Mouse (Mus musculus): Measurements from ENCODE around the gene Myt1l.

The Myt1l gene

DNA sequence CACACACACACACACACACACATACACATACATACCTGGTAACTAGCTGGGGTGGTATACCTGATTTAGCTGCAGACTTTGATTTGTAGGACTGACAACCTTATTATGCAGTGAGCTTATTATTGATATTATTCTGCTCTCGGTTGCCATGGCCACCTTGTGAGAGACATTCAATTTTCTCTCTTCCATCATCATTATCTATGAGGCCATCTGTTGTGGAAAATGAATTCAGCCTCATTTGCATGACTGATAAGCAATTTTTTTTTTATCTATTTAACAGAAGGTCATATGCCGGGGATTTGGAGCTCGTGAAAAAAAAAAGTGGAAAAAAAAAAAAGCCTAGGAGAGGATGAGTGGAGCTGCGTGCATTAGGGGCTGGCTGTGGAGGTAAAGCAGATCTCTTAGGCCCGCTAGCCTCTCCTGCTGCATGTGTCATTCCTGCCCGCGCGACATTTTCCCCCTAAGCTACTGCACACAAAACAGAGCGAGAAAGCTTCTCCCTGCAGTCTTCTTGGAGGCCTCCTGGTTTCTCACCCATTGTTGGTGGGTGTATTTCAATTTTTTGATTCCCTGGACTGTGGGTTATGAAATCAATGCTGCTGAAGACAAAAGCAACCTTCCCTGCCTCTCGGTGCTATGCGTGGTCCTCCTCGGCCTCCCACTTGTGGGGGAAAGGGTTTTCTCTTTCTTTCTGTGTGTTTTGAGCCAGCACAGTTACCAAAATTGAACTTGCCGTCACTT, at the start of gene Myt1l:
TSS of gene Myt1l (plus strand) at position 354 of the 741 bp plus-strand sequence.
- no peak for ATAC-seq (ENCODE audit: insufficient number of reproducible peaks, low FRiP score, low TSS enrichment)

DNA sequence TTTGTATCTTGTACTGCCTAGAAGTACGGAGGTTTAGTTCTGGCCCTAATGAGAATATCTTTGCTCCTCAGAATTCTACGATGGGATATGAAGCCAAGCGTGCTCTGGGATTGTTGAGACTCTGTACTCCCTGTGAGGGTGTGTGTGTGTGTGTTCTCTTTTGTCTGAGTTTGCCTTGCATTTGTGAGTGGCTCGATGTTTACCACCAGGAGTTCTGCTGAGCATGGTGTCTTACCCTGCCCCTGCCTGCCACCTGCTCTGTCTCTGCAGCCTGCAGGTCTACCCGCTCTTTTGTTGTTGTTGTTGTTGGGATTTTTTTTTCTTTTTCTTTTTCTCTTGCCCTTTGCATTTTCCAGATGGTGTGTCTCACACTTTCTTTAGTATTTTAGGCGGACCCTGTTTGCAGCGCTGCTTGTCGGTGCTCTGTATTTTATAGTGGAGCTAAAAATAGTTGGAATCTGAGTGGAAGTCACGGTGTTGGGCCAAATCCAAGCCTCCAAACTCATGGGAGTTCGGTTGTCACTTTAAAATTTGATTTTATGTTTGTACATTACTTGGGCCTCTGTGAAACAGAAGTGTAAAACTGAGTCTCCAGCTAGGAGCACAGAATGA, 41.7 kb upstream of the Myt1l start:
- ATAC-seq (ENCODE audit: insufficient number of reproducible peaks, low FRiP score, low TSS enrichment): no peak

DNA sequence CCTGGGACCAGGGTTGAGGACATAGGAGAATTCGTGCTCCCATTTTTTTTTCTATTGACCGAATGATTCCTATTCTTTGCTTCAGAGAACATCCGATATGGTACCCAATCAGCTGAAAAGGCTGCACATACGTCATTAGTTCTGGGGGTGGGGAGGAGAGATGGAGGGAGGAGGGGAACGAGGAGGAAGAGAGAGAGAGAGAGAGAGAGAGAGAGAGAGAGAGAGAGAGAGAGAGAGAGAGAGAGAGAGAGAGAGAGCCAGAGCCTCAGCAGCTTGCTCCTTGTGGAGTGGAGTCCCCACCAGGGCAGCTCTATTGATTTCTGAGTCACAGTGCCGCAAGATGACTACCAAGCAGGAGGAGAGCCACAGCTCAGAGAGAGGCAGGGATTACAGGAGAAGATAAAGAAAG, 1.9 kb upstream of the Myt1l start:
- peak; percentile 60 for ATAC-seq (ENCODE audit: insufficient number of reproducible peaks, low FRiP score, low TSS enrichment)

DNA sequence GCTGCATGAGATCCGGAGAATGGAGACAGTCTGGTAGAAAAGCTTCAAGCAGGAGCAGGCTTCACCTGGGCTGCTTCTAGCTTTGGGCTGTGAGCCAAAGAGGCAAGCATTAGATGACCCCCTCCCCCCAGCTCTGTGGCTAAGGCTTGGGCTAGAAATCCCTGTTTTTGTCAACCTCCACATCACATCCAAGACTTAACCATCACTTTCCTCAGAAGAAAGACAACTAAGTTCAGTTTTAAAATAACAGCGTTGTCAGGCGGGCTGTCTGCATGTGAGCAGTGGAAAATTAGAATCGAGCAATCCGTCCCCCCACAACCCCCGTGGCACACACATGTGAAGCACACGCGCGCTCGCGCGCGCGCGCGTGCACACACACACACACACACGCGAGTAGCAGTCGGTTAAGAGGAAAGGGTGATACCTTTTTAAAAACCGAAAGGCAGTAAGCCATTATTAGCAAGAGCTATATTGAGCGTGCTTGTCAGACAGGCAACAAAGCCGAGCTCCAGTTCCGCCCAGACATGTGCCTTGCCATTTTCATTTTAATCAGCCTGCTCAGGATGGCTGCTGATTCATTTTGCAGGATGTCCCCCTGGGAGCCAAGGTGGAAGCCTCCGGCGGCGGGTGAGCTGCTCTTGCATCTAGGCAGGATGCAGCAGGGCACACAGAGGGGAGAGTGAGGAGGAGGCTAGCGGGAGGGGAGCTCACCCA, 979 bp upstream of the Myt1l start:
- ATAC-seq (ENCODE audit: insufficient number of reproducible peaks, low FRiP score, low TSS enrichment): peak; percentile 87

DNA sequence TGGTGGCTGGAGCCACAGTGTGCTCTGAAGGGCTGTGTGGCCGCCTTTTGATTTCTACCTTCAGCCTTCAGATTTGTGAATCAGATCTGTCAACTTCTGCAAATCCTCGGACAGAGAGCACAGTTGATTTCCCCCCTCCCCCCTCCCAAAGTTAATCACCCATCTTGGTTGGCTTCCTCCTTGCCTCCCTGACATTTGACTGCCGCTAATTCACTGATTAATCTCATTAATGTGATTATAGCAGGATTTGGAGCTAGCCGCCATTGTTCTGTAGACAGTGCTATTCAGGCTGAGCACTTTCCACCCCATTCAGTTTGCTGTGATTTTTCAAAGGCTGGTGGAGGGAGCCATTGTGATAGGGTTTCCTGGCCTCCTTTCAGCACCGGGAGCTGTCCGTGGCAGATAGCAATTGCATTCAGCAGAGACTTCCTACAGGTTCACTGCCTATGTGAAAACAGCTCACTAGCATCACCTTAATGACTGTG, 2.1 kb downstream of the Myt1l start:
- no peak for ATAC-seq (ENCODE audit: insufficient number of reproducible peaks, low FRiP score, low TSS enrichment)

DNA sequence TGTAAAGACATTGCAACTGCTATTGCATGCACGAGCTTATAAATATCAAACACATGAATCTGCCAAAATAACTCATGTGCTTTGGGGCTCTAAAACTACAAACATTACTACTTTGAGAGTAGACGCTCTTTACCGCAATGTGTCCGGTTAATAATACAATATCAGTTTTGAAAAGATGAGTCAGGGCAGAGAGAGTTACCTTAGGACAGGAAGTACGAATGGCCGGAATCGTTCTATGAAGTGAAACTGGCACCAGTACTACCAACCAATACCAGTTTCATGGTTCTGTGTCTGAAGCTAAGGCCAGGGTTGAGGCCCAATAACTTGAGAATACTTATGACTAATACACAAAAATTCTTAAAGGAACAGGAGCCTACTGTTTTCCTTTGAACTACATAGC, 2.6 kb downstream of the Myt1l start:
- ATAC-seq (ENCODE audit: insufficient number of reproducible peaks, low FRiP score, low TSS enrichment): no peak

DNA sequence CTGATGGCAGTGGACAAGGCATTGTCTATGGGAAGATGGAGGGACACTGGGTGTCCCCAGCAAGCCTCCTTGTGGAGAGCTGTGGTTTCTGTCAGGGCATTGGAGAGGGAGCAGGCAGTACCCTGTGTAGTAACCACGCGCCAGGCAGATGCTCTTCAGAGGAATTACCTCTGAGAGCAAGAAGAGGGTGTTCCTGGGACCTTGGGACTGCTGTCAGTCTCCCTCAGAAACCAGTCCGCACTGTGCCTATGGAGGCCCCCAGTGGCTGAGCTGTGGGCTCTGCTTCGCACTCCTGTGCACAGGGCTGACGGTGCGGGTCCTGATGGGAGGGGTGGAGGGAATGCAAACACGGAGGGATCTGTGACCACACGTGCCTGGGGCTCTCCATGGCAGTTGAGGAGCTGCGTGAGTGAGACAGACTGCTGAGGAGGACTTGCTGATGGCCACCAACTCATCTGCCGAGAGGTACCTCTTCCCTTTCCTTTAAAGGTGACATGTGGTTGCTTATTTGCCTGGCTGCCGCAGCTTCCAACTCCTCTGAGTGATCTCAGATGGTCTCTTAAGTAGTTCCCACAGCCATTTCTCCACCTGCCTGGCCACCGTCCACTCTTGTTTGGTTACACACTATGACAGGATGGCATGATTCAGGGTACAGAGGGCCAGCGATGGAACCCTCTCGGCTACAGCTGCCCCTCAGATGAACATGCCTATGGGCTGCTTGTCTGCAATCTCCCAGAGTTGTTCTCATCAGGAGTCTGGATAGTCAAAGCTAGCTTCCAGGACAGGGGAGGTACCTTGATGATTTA, 5.1 kb downstream of the Myt1l start:
- peak; percentile 46 for ATAC-seq (ENCODE audit: insufficient number of reproducible peaks, low FRiP score, low TSS enrichment)

DNA sequence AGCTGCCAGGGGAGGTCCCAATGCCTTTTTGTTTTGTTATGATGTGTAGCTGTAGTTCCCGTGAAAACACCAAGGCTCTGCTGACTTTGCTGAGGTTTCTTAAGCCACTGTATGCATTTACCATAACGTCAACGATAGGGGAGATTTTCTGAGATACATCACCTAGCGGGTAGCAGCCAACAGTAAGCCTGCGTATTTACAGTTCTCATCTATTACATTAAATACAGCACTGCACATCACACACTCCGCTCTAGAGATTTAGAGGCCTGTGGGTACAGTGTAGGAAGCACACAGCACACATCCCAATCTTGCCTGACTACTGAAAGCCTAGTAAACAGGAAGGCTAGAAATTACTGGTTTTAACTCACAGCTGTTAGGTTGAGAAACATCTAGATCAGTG, 6.1 kb downstream of the Myt1l start:
- peak; percentile 57 for ATAC-seq (ENCODE audit: insufficient number of reproducible peaks, low FRiP score, low TSS enrichment)

DNA sequence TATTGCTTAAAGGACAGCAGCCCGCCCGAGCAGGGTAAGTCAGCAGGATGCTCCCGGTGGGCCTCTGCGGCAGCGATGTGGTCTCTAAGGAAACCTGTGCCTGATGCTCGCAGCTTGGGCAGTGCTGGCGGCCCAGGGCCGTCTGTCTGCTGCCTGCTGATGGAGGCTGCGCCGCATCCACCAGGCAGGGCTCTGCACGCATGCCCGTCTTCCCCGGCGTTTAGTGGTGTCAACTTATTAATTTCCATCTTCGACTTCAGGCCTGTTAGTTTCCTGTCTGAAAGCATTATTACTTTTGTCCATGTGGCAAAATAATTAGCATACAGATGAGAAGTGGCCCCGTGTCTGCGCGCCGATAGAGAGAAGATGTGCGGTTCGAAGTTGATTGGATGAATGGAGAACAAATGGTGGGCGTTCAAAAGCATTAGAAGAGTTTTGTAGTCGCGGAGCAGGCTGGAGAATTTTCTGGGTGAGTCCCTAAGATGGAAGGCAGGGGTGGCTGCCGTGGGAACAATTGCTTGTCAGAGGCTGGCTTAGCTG, 6.6 kb downstream of the Myt1l start:
- ATAC-seq (ENCODE audit: insufficient number of reproducible peaks, low FRiP score, low TSS enrichment): no peak

DNA sequence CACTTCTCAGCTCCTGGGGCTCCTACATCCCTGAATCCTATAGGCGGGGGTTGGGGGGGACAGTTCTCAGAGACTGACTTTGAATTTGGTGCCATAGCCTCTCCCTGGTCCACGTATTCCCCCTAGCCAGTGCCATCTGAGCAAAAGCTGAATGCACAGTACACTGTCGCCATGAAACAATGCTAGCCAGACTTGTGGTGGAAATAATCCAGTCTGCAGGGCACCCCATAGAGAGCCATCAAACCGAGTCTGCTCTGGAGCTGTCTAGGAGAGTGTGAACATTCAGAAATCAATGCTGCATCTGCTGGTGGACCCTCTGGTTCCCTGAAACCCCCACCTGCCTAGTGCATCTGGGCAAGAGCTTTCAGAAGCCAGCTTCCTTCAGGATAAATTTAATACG, 9.7 kb downstream of the Myt1l start:
- ATAC-seq (ENCODE audit: insufficient number of reproducible peaks, low FRiP score, low TSS enrichment): no peak

DNA sequence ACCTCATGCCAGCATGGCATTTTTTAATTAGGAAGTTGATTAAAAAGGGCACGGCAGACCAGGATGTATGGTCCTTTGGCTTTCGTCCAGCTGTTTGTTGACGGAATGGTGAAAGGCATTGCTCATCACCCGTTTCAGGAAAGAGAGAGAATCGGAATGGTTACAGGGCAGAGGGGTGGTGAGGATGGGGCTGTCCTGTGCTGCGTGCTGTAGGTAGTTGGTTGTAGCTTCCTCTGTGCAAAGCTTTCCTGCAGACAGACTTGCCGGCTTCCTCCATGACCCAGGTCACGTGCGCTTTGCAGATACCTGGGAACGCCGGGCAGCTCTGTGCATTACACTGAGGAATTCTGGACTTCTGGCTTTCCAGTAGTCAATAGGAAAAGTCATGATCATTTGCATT, 10.3 kb downstream of the Myt1l start:
- peak; percentile 14; the same call in 1 of the 2 replicates for ATAC-seq (ENCODE audit: insufficient number of reproducible peaks, low FRiP score, low TSS enrichment)

DNA sequence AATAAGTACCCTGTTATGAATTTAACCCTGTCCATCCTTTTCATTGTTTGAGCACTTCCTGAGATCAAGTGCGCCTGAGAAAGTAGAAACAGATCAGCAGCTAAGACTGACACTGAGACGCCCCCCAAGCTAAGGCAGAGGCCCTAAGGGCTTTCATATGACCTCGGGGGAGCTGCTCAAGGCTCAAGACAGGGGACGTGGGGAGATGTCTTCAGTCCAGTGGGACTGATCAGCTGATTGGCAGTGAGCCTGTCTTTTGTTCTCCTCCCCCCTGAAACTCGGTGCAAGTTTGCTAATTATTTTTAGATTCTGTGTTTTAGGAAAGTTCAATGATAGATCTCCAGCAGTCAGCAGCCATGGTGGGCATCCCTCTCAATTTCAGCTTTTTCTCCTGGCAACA, 10.9 kb downstream of the Myt1l start:
- no peak for ATAC-seq (ENCODE audit: insufficient number of reproducible peaks, low FRiP score, low TSS enrichment)

DNA sequence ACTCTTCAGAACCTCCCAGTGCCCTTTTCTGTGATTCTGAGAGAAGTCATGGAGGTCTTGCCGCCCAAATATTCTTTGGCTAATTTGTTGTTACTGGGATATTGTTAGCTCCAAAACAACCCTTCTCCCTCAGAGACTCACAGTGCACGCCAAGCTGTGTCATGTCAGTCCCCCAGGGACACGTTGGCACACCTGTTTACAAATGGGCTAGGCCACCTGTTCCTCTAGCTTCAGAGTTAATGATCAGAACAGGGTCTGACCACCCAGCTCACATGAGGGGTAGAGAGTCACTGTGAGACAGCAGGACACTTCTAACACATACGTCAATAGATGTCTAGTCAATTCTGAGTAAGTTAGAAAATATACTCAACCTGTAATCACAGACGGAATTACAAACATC, 12.6 kb downstream of the Myt1l start:
- no peak for ATAC-seq (ENCODE audit: insufficient number of reproducible peaks, low FRiP score, low TSS enrichment)

DNA sequence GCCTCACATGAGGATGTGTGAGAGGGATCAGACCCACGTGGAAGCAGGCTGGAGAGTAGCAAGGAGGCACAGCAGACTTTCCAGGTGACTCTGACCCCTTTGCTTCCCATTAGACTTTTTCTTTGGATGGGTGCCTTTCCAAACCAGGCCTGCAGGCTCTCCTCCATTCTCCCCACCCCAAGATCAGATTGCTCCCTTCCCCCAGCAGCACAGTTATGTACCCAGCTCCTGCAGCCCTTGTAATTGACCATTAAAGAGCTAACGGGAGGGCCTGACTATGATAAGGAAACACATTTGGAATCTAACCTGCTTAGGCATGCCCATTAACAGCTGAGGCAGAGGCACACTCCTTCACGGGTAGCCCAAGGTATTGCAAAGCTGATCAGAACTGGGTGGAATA, 17.9 kb downstream of the Myt1l start:
- no peak for ATAC-seq (ENCODE audit: insufficient number of reproducible peaks, low FRiP score, low TSS enrichment)

DNA sequence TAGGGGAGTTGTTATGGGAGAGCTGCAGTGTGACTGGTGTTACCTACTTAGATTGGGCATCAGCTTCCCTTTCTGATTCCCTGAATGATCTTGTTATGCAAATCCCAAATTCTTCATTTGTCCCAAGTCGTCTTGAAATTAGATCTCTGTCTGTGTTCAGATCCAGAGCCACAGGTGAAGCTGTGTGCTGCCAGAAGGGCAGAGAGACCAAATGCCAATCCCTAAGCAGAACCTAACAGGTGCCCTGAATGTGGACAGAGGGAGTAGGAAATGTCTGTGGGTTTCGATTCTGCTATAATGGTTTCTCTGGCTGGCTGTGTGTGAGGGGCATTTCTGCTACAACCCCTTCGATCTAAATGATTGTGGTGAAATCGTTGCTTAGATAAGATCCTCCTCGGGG, 18.9 kb downstream of the Myt1l start:
- no peak for ATAC-seq (ENCODE audit: insufficient number of reproducible peaks, low FRiP score, low TSS enrichment)

DNA sequence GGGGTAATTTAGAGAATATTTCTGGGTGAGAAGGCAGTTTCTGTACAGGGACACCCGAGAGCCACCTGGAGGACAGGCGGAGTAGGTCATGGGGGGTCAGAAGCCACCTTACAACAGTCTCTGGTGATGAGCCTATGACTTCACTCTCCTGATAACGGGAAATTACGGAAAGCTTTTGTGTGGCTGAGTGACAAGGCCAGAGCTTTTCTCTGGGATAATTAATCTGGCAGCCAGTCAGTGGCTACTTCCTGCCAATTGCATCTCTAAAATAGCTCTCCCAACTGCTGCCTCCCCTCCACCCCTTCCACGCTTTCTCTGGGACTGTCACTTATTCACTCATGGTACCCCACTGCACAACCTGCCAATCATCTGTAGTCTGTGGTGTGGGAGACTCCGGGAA, 19.6 kb downstream of the Myt1l start:
- peak; percentile 79 for ATAC-seq (ENCODE audit: insufficient number of reproducible peaks, low FRiP score, low TSS enrichment)

DNA sequence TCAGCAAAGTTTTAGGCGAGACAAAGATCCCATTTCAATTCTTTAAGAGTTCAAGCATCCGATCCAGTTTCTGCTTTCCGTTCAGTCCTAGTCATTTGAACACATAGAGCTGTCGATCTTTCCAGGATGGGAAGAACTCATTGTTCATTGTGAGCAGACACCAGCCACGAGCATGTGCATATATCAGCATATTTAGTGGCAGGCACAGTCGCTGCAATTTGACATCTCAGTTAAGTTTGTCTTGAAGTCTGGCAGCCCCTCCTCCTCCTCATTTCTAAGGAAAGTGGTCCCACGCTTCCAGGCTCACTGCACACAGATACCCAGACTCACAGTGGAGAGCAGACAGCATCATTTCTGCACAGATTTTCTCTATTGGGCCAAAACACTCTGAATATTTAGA, 25.0 kb downstream of the Myt1l start:
- ATAC-seq (ENCODE audit: insufficient number of reproducible peaks, low FRiP score, low TSS enrichment): no peak

DNA sequence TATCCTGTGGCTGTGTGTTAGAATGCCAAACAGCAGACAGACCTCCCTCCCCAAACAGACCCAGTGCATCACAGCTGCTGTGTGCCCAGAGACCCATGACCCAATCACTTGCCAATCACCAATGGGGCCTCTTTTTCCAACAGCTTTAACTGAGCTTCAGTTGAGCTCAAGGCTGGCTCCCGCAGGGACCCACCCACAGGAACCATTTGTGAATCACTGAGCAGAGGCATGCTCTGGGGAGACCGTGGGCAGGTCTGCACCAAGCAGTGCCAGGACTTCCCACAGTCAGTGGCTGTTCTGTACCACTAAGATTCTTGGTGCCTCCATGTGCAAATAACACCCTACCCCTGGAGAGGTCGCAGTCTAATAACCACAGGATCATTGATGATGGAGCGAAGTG, 27.5 kb downstream of the Myt1l start:
- ATAC-seq (ENCODE audit: insufficient number of reproducible peaks, low FRiP score, low TSS enrichment): no peak

DNA sequence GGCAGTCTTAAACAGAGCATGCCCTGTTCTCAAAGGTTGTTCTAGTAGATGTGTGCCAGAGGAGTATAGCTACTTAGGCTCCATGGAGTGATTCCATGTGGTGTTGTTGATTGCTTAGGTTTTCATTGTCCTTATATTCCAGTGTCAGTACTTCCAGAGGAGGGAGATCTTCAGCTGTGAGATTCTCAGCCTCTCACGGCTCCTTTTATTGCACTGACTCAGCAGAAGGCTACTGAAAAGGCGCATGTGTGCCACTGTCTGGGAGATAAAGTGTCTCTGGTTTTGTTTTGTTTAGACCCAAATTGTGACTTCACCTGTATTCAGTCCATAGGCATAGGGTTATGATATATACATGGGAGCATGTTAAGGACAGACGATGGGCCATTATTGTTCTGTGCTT, 28.2 kb downstream of the Myt1l start:
- no peak for ATAC-seq (ENCODE audit: insufficient number of reproducible peaks, low FRiP score, low TSS enrichment)

DNA sequence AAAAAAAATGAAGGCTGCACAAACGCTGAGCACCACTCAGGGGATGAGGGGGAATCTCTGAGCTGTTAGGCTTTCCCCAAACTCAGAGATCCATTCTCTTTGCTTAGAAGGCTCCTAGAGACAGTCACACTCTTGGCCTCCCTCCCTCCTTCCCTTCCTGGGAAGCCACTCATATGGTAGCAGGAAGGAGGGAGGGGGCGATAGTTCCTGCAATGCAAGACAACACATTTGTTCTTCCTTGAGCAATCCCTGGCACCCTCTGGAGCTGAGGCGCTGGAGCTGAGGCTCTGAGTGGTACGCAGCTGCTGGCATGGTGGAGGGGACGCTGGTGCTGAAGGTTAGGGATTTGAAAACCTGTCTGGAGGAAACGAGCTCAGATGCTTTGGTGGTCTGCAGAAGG, 28.7 kb downstream of the Myt1l start:
- no peak for ATAC-seq (ENCODE audit: insufficient number of reproducible peaks, low FRiP score, low TSS enrichment)
